Mouse (Mus musculus) lung, embryonic 16.5 days (tissue): ENCODE measurements around the gene Hgfac. TPM values are rescaled to one million over a fixed set of nuclear protein-coding genes. Genes with fewer than 3 reads are reported as not detected.

Experiments used
- ATAC-seq: fragments of 200-750 bp; cut with Nextera tagmentation; 2 replicates; pipeline ENCODE4 v1.8.0; 2017; ENCODE audit warnings: low read depth, mild to moderate bottlenecking, moderate library complexity
- H3K27ac ChIP-seq: fragments of 300-500 bp; sonication (generic); 2 replicates; pipeline ENCODE4 v1.5.1; 2014; ENCODE audit warnings: mild to moderate bottlenecking, control low read depth, low read length
- H3K27me3 ChIP-seq: fragments of 300-500 bp; sonication (generic); 2 replicates; pipeline ENCODE4 v1.6.1; 2014; ENCODE audit warnings: low read depth, low read length, mixed read lengths; ENCODE audit not compliant: control insufficient read depth, insufficient read depth
- H3K36me3 ChIP-seq: fragments of 300-500 bp; sonication (generic); 2 replicates; pipeline ENCODE4 v1.6.1; 2014; ENCODE audit warnings: low read length; ENCODE audit not compliant: control insufficient read depth, insufficient read depth
- H3K4me1 ChIP-seq: fragments of 300-500 bp; sonication (generic); replicated peaks from 2 replicates; pipeline ENCODE4 v1.6.1; 2014; ENCODE audit warnings: low read length, mixed read lengths; ENCODE audit not compliant: control insufficient read depth, insufficient read depth
- H3K4me2 ChIP-seq: fragments of 300-500 bp; sonication (generic); 2 replicates; pipeline ENCODE4 v1.6.1; 2014; ENCODE audit warnings: low read depth, low read length, control low read depth
- H3K4me3 ChIP-seq: fragments of 300-500 bp; sonication (generic); 2 replicates; pipeline ENCODE4 v1.5.1; 2014; ENCODE audit warnings: mild to moderate bottlenecking, low read length, control low read depth
- H3K9ac ChIP-seq: fragments of 300-500 bp; sonication (generic); 2 replicates; pipeline ENCODE4 v1.6.1; 2014; ENCODE audit warnings: low read length, control low read depth
- H3K9me3 ChIP-seq: fragments of 300-500 bp; sonication (generic); 2 replicates; pipeline ENCODE4 v1.6.1; 2016; ENCODE audit warnings: low read length; ENCODE audit not compliant: control insufficient read depth
- WGBS: fragments of 180-500 bp; shearing (Covaris S2); extraction: QIAGEN DNeasy Blood & Tissue Kit; methylation state at CpG from one replicate; pipeline ENCODE4 v1.1.7; 2014; 5-methylcytosine and 5-hydroxymethylcytosine counted together
- polyA plus RNA-seq: library from polyadenylated mRNA; unstranded; fragments of >200 nt; fragmentation: Nextera tagmentation; extraction: Ambion mirVana; gene quantifications from 2 replicates; pipeline ENCODE4 v1.2.1, GENCODE M21; 2015

Gene Hgfac
- polyA plus RNA-seq, result 0.84 and 3.2 TPM in 2 replicates

GRCm38 (mm10) chr5:35041268-35041829 is at the start of gene Hgfac:
Hgfac (plus strand) TSS chr5:35041509.
- Histone ChIP-seq H3K9ac (no peak within 1 kb of the TSS), H3K4me2 (no peak within 1 kb of the TSS), H3K27me3 (no peaks in the 10 kb centered on the region), H3K4me3 (no peak within 1 kb of the TSS), H3K36me3 (no peaks in the 10 kb centered on the region), H3K27ac (no peak within 1 kb of the TSS), H3K4me1 (no peaks in the 10 kb centered on the region), H3K9me3 (no peaks in the 10 kb centered on the region)
- WGBS, result 33% methylated on average over 6 of the region's 6 CpGs
- ATAC-seq, result no peak

- Histone ChIP-seq H3K36me3 (0 out of 2 replicates have a peak, but pooled peaks cover 2% of the 10 kb centered on the region), H3K4me2 (no peak overlapping the region), H3K27ac (no peak overlapping the region), H3K27me3 (no peaks in the 10 kb centered on the region), H3K9me3 (no peaks in the 10 kb centered on the region), H3K4me3 (no peak overlapping the region), H3K4me1 (no peaks in the 10 kb centered on the region), H3K9ac (no peak overlapping the region)
- 50% methylated on average over 3 of the region's 3 CpGs for WGBS
- ATAC-seq, result no peak
Observed at GRCm38 (mm10) chr5:34998754-34999153, 42.6 kb upstream of the Hgfac start.

- Histone ChIP-seq H3K36me3 (no peaks in the 10 kb centered on the region), H3K4me1 (no peaks in the 10 kb centered on the region), H3K4me3 (no peak overlapping the region), H3K9me3 (no peaks in the 10 kb centered on the region), H3K4me2 (no peak overlapping the region), H3K27ac (no peak overlapping the region), H3K9ac (no peak overlapping the region), H3K27me3 (no peaks in the 10 kb centered on the region)
- no peak for ATAC-seq
- 76% methylated on average over 6 of the region's 6 CpGs for WGBS
Observed at GRCm38 (mm10) chr5:34999281-34999680, 42.0 kb upstream of the Hgfac start.

- Histone ChIP-seq H3K4me3 (no peak overlapping the region), H3K9me3 (no peaks in the 10 kb centered on the region), H3K27ac (no peak overlapping the region), H3K4me1 (no peaks in the 10 kb centered on the region), H3K36me3 (no peaks in the 10 kb centered on the region), H3K4me2 (no peak overlapping the region), H3K27me3 (no peaks in the 10 kb centered on the region), H3K9ac (no peak overlapping the region)
- no peak for ATAC-seq
Observed at GRCm38 (mm10) chr5:35000323-35000722, 41.0 kb upstream of the Hgfac start.

- 67% methylated on average over 3 of the region's 3 CpGs for WGBS
- ATAC-seq, result no peak
- Histone ChIP-seq H3K36me3 (no peaks in the 10 kb centered on the region), H3K27ac (no peak overlapping the region), H3K4me2 (no peak overlapping the region), H3K27me3 (no peaks in the 10 kb centered on the region), H3K4me1 (no peaks in the 10 kb centered on the region), H3K4me3 (no peak overlapping the region), H3K9me3 (no peaks in the 10 kb centered on the region), H3K9ac (no peak overlapping the region)
Observed at GRCm38 (mm10) chr5:35001144-35001543, 40.2 kb upstream of the Hgfac start.

- Histone ChIP-seq H3K36me3 (no peaks in the 10 kb centered on the region), H3K4me1 (no peaks in the 10 kb centered on the region), H3K9me3 (no peaks in the 10 kb centered on the region), H3K27me3 (no peaks in the 10 kb centered on the region), H3K9ac (no peak overlapping the region), H3K4me2 (no peak overlapping the region), H3K27ac (no peak overlapping the region), H3K4me3 (no peak overlapping the region)
- no peak for ATAC-seq
- 79% methylated on average over 7 of the region's 7 CpGs for WGBS
Observed at GRCm38 (mm10) chr5:35003611-35004162, 37.6 kb upstream of the Hgfac start.

- no peak overlapping the region for H3K9ac ChIP-seq
- no peaks in the 10 kb centered on the region for H3K9me3 ChIP-seq
- no peak overlapping the region for H3K27ac ChIP-seq
- no peaks in the 10 kb centered on the region for H3K36me3 ChIP-seq
- no peaks in the 10 kb centered on the region for H3K27me3 ChIP-seq
- ATAC-seq, result no peak
- no peak overlapping the region for H3K4me2 ChIP-seq
- WGBS, result 83% methylated on average over 2 of the region's 2 CpGs
- H3K4me1 ChIP-seq, result no peaks in the 10 kb centered on the region
- no peak overlapping the region for H3K4me3 ChIP-seq
Observed at GRCm38 (mm10) chr5:35004769-35005168, 36.5 kb upstream of the Hgfac start.

GRCm38 (mm10) chr5:35005659-35006058 is 35.6 kb upstream of the Hgfac start:
- Histone ChIP-seq H3K4me1 (no peaks in the 10 kb centered on the region), H3K27ac (no peak overlapping the region), H3K9ac (no peak overlapping the region), H3K36me3 (no peaks in the 10 kb centered on the region), H3K9me3 (no peaks in the 10 kb centered on the region), H3K4me2 (no peak overlapping the region), H3K4me3 (no peak overlapping the region), H3K27me3 (no peaks in the 10 kb centered on the region)
- no peak for ATAC-seq
- WGBS, result 92% methylated on average over 3 of the region's 3 CpGs

GRCm38 (mm10) chr5:35006599-35006998 is 34.7 kb upstream of the Hgfac start:
- H3K27ac ChIP-seq, result no peak overlapping the region
- WGBS, result 60% methylated on average over 2 of the region's 2 CpGs

More at GRCm38 (mm10) chr5:35006599-35006998, 34.7 kb upstream of the Hgfac start:
- Histone ChIP-seq H3K9ac (no peak overlapping the region), H3K36me3 (no peaks in the 10 kb centered on the region), H3K27me3 (no peaks in the 10 kb centered on the region), H3K9me3 (no peaks in the 10 kb centered on the region), H3K4me1 (no peaks in the 10 kb centered on the region), H3K4me2 (no peak overlapping the region), H3K4me3 (no peak overlapping the region)
- no peak for ATAC-seq
